Comparison of ENCODE assay signal across 9 mouse cellular contexts in genomic region chr7:63851841-63852533, GRCm38 (mm10).
DNase-seq lines count a peak whose midpoint lies in the region; ATAC-seq and TF ChIP-seq lines count a peak whose summit lies in the region.
"Had no signal": no experiment of that assay in that cellular context is flagged by ENCODE, and none has a peak within 500 bp of the region (broad histone marks: within the 10 kb centered on the region; RNA-seq: fewer than 3 reads in every experiment).

No protein-coding gene starts in this region.

- H3K36me3 ChIP-seq in kidney, embryonic 14.5 days (ENCODE audit: control insufficient read depth, insufficient read depth, low read length), result no peaks in the 10 kb centered on the region

- WGBS in kidney, embryonic 14.5 days, result 58% methylated on average over 7 of the region's 7 CpGs
- 17% methylated on average over 7 of the region's 7 CpGs for WGBS in large intestine, adult 2 months

- no peaks in the 10 kb centered on the region for H3K27me3 ChIP-seq in kidney, embryonic 14.5 days (ENCODE audit: control insufficient read depth, insufficient read depth, low read length)
- H3K27me3 ChIP-seq in Patski, result no peaks in the 10 kb centered on the region

- no peak for ATAC-seq in kidney, embryonic 14.5 days (ENCODE audit: low FRiP score, low TSS enrichment)
- ATAC-seq in Patski, result peak; percentile 97
- 0 out of 2 replicates have a peak, but pooled peaks have one; percentile 47 for ATAC-seq in megakaryocyte progenitor cell, adult 5-6 weeks (replicated peaks; ENCODE audit: poor library complexity)

- in situ Hi-C loops in Patski (cut with MboI; ENCODE audit: low pct_unique_long_range_greater_than_20kb), result loop anchor here (10.0 kb wide), 2 partner anchors 213 to 303 kb away; partner anchors contain the start of gene Trpm1

- peak; percentile 68 for TF ChIP-seq CTCF in Patski (IDR thresholded peaks at IDR 0.05)

- POLR2A ChIA-PET in Patski (lab: Charles Lee), result no interaction called here

- no peak overlapping the region for H3K27ac ChIP-seq in kidney, embryonic 14.5 days (ENCODE audit: low read depth, low read length)
- H3K27ac ChIP-seq: macrophage had no signal

- no peaks in the 10 kb centered on the region for H3K4me1 ChIP-seq in kidney, embryonic 14.5 days (ENCODE audit: control insufficient read depth, insufficient read depth, low read length)

- H3K4me2 ChIP-seq in kidney, embryonic 14.5 days (replicated peaks; ENCODE audit: low read depth, low read length), result no peak overlapping the region

- H3K9me3 ChIP-seq in kidney, embryonic 14.5 days (ENCODE audit: control insufficient read depth, low read length), result no peaks in the 10 kb centered on the region

- no peak overlapping the region for H3K4me3 ChIP-seq in kidney, embryonic 14.5 days (ENCODE audit: low read length)

- peak; percentile 37 for DNase-seq in kidney, adult 18-20 months
- peak; percentile 41 for DNase-seq in Patski (ENCODE audit: low read depth, low spot score)
- peak; percentile 95 for DNase-seq in cerebellum, postnatal 25 days
- DNase-seq in large intestine, adult 2 months (ENCODE audit: low read depth, low spot score), result peak; percentile 71
- DNase-seq in retina, embryonic 14.5 days (ENCODE audit: low spot score), result no peak
- no peak for DNase-seq in neural tube, embryonic 10.5 days (ENCODE audit: extremely low spot score, low spot score)

- CTCF ChIA-PET in Patski (lab: Charles Lee), result interaction anchor here (1.0 to 1.3 kb wide), 2 partner anchors 52 to 98 kb away, joined by 4 read pairs; no protein-coding TSS in a partner anchor

- H3K9ac ChIP-seq in kidney, embryonic 14.5 days (ENCODE audit: low read depth, low read length), result no peak overlapping the region

Comparison
In these comparisons a context has a peak if more than half of its experiments do, and no peak if none do; other contexts are left out.
1. DNase-seq: peak in kidney, adult 18-20 months (single experiment), Patski (single experiment), cerebellum, postnatal 25 days (2 of 2) and large intestine, adult 2 months (single experiment); none in retina, embryonic 14.5 days (single experiment) and neural tube, embryonic 10.5 days (single experiment).